Comparison of ENCODE assay signal across 9 mouse cellular contexts in genomic region chr10:120306010-120306409, GRCm38 (mm10).
DNase-seq lines count a peak whose midpoint lies in the region; ATAC-seq and TF ChIP-seq lines count a peak whose summit lies in the region.
"Had no signal": no experiment of that assay in that cellular context is flagged by ENCODE, and none has a peak within 500 bp of the region (broad histone marks: within the 10 kb centered on the region; RNA-seq: fewer than 3 reads in every experiment).

No protein-coding gene starts in this region.

- peak; percentile 56 for DNase-seq in kidney, adult 18-20 months
- DNase-seq in ES-E14 (ENCODE audit: low read depth, low spot score): no peak
- peak; percentile 77 to 91 for DNase-seq in adrenal gland, adult (ENCODE audit: inconsistent age in 2 of 2, low spot score in 1 of 2)
- DNase-seq in embryonic facial prominence, embryonic 10.5 days (ENCODE audit: low spot score): peak; percentile 45
- peak in 1 of 2 experiments; percentile 22 for DNase-seq in layer of hippocampus, adult 2 months (ENCODE audit: low spot score in 2 of 2)
- DNase-seq in right cerebral cortex, postnatal 14 days: peak; percentile 56

- no peaks in the 10 kb centered on the region for H3K36me3 ChIP-seq in kidney, embryonic 16.5 days (ENCODE audit: insufficient read depth, low read length)
- H3K36me3 ChIP-seq in ES-E14 (ENCODE audit: control insufficient read depth, insufficient read depth, low read length, poor library complexity, severe bottlenecking): no peaks in the 10 kb centered on the region
- H3K36me3 ChIP-seq in embryonic facial prominence, embryonic 10.5 days (replicated peaks): no peaks in the 10 kb centered on the region
- no peaks in the 10 kb centered on the region for H3K36me3 ChIP-seq in midbrain, embryonic 16.5 days (ENCODE audit: control insufficient read depth, insufficient read depth, low read length)
- H3K36me3 ChIP-seq: neural tube, embryonic 13.5 days had no signal

- no peak for ATAC-seq in kidney, embryonic 16.5 days (ENCODE audit: low FRiP score, low TSS enrichment)
- no peak for ATAC-seq in midbrain, embryonic 16.5 days

- WGBS in kidney, embryonic 16.5 days: 34% methylated on average over 5 of the region's 5 CpGs
- WGBS in embryonic facial prominence, embryonic 10.5 days: 41% methylated on average over 5 of the region's 5 CpGs
- 45% methylated on average over 5 of the region's 5 CpGs for WGBS in midbrain, embryonic 16.5 days

- H3K27ac ChIP-seq in kidney, embryonic 16.5 days (ENCODE audit: low read length): no peak overlapping the region
- no peak overlapping the region for H3K27ac ChIP-seq in ES-E14 (ENCODE audit: insufficient read depth, low read depth, low read length, poor library complexity, severe bottlenecking)
- no peak overlapping the region for H3K27ac ChIP-seq in embryonic facial prominence, embryonic 10.5 days (replicated peaks)
- no peak overlapping the region for H3K27ac ChIP-seq in layer of hippocampus, adult 2 months
- H3K27ac ChIP-seq in midbrain, embryonic 16.5 days (ENCODE audit: low read length): no peak overlapping the region
- H3K27ac ChIP-seq: neural tube, embryonic 13.5 days had no signal

- no peaks in the 10 kb centered on the region for H3K4me1 ChIP-seq in kidney, embryonic 16.5 days (ENCODE audit: insufficient read depth, low read length)
- no peaks in the 10 kb centered on the region for H3K4me1 ChIP-seq in ES-E14 (ENCODE audit: control insufficient read depth in 2 of 2, insufficient read depth in 2 of 2, low read length in 2 of 2, poor library complexity in 1 of 2)
- peaks cover 20% of the 10 kb centered on the region for H3K4me1 ChIP-seq in embryonic facial prominence, embryonic 10.5 days
- no peaks in the 10 kb centered on the region for H3K4me1 ChIP-seq in midbrain, embryonic 16.5 days (ENCODE audit: control insufficient read depth, insufficient read depth, low read length)
- H3K4me1 ChIP-seq: neural tube, embryonic 13.5 days had no signal

- no peak overlapping the region for H3K4me2 ChIP-seq in kidney, embryonic 16.5 days (replicated peaks; ENCODE audit: low read depth, low read length)
- no peak overlapping the region for H3K4me2 ChIP-seq in midbrain, embryonic 16.5 days (ENCODE audit: low read length)
- H3K4me2 ChIP-seq: neural tube, embryonic 13.5 days had no signal

- H3K27me3 ChIP-seq in kidney, embryonic 16.5 days (ENCODE audit: insufficient read depth, low read length): no peaks in the 10 kb centered on the region
- H3K27me3 ChIP-seq in embryonic facial prominence, embryonic 10.5 days (replicated peaks; ENCODE audit: low read depth, poor library complexity, severe bottlenecking): peaks cover 11% of the 10 kb centered on the region; the same call in 1 of the 2 replicates
- no peaks in the 10 kb centered on the region for H3K27me3 ChIP-seq in midbrain, embryonic 16.5 days (ENCODE audit: control insufficient read depth, insufficient read depth, low read depth, low read length)
- H3K27me3 ChIP-seq: neural tube, embryonic 13.5 days had no signal

- H3K9ac ChIP-seq in kidney, embryonic 16.5 days (replicated peaks; ENCODE audit: low read length): no peak overlapping the region
- no peak overlapping the region for H3K9ac ChIP-seq in ES-E14 (ENCODE audit: insufficient read depth, low read depth, low read length, poor library complexity, severe bottlenecking)
- no peak overlapping the region for H3K9ac ChIP-seq in midbrain, embryonic 16.5 days (ENCODE audit: low read depth, low read length)
- H3K9ac ChIP-seq: neural tube, embryonic 13.5 days had no signal

- H3K9me3 ChIP-seq in kidney, embryonic 16.5 days (ENCODE audit: low read length): no peaks in the 10 kb centered on the region
- H3K9me3 ChIP-seq in ES-E14 (ENCODE audit: control insufficient read depth, insufficient read depth, low read depth, low read length): no peaks in the 10 kb centered on the region
- H3K9me3 ChIP-seq in embryonic facial prominence, embryonic 10.5 days: no peaks in the 10 kb centered on the region
- H3K9me3 ChIP-seq in midbrain, embryonic 16.5 days (replicated peaks; ENCODE audit: control insufficient read depth, low read length, poor library complexity, severe bottlenecking): no peaks in the 10 kb centered on the region
- H3K9me3 ChIP-seq: neural tube, embryonic 13.5 days had no signal

- TF ChIP-seq CTCF in layer of hippocampus, adult 2 months (conservative IDR thresholded peaks at IDR 0.05): peak; percentile 72

- H3K4me3 ChIP-seq in kidney, embryonic 16.5 days (ENCODE audit: low read length): no peak overlapping the region
- no peak overlapping the region for H3K4me3 ChIP-seq in ES-E14 (ENCODE audit: insufficient read depth in 1 of 2, low read depth in 1 of 2, low read length in 2 of 2, poor library complexity in 1 of 2, severe bottlenecking in 1 of 2)
- H3K4me3 ChIP-seq in embryonic facial prominence, embryonic 10.5 days: no peak overlapping the region
- H3K4me3 ChIP-seq in layer of hippocampus, adult 2 months: no peak overlapping the region
- no peak overlapping the region for H3K4me3 ChIP-seq in midbrain, embryonic 16.5 days (ENCODE audit: low read depth, low read length)
- H3K4me3 ChIP-seq: neural tube, embryonic 13.5 days had no signal

- in situ Hi-C loops in ES-E14 (cut with MboI; ENCODE audit: low sequenced_read_pairs in 2 of 2, unreplicated experiment in 2 of 2): no loop called here

TF ChIP-seq in ES-E14, 5 proteins besides CTCF, POLR2A, EP300 and RAD21:
- peak; percentile 29; the same call in 1 of the 2 replicates for TF ChIP-seq ZC3H11A (IDR thresholded peaks at IDR 0.05; ENCODE audit: borderline replicate concordance, low read depth, low read length)
- no peak for TF ChIP-seq CHD2 (IDR thresholded peaks at IDR 0.05; ENCODE audit: low read depth, low read length)
TF ChIP-seq in ES-E14: peak in this region for 1.
